Mouse (Mus musculus): Measurements from ENCODE around the gene 6030468B19Rik. TPM values are rescaled to one million over a fixed set of nuclear protein-coding genes. Genes with fewer than 3 reads are reported as not detected.
"Not testable (repeated sequence)": the region's sequence is repeated elsewhere in the genome, so short reads cannot be mapped to it uniquely, and the experiment has no call there.

The 6030468B19Rik gene
- total and polyA plus RNA-seq, 3 experiments = 0.16 TPM; not detected in 2

DNA sequence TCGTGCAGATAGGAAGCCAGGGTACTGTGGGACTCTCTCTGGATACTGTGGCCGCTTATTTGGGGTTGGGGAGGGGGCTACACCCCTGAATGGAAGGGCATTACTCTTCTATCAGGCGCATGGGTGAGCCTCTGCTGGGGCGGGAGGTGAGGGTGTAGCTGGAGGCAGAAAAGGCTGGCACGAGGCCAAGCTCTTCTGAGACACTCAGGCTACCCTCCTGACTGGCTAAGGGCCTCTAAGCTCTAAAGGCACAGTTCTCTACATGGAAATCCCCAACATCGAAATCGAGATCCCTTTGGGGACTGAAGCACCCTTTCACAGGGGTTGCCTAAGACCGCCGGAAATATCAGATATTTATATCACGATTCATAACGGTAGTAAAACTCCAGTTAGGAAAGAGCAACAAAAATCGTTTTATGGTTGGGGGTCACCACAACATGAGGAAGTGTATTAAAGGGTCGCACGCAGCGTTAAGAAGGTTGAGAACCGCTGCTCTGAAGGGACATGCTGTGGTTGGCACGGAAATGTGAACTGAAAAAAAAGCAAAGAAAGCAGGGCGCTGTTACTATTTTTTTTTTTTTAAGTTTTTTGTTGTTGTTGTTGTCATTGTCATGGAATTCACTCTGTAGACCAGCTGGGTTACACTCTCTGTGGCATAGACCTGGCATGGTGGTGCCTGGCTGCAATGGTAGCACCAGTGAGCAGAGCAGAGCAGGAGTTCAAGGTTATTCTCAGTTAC, 30.9 kb downstream of the 6030468B19Rik start:
- no peaks in the 10 kb centered on the region for H3K27me3 ChIP-seq (ENCODE audit: control insufficient read depth, insufficient read depth, low read length)
- H3K27ac ChIP-seq = peak overlapping the region; percentile 69
- no peaks in the 10 kb centered on the region for H3K36me3 ChIP-seq (ENCODE audit: control insufficient read depth, insufficient read depth, low read length)
- intact Hi-C loops (cut with DNase I) = loop anchor here (10.0 kb wide), 1 partner anchor 594 kb away; no protein-coding TSS in a partner anchor
- peak; percentile 53 to 59 for DNase-seq
- no peak overlapping the region for H3K4me3 ChIP-seq
- WGBS = 16% methylated on average over 18 of the region's 18 CpGs
- H3K4me1 ChIP-seq (ENCODE audit: control insufficient read depth, insufficient read depth, low read length) = peaks cover 36% of the 10 kb centered on the region
- H3K9ac ChIP-seq (ENCODE audit: low read depth, low read length) = no peak overlapping the region
- H3K79me2 ChIP-seq (replicated peaks; ENCODE audit: control insufficient read depth, insufficient read depth, low read length) = no peaks in the 10 kb centered on the region
- TF ChIP-seq POLR2A (IDR thresholded peaks at IDR 0.05; ENCODE audit: insufficient read depth, low read depth, low read length) (no peak), CTCF (IDR thresholded peaks at IDR 0.05) (no peak), EP300 (IDR thresholded peaks at IDR 0.05; ENCODE audit: insufficient read depth, low read depth, low read length) (no peak)

DNA sequence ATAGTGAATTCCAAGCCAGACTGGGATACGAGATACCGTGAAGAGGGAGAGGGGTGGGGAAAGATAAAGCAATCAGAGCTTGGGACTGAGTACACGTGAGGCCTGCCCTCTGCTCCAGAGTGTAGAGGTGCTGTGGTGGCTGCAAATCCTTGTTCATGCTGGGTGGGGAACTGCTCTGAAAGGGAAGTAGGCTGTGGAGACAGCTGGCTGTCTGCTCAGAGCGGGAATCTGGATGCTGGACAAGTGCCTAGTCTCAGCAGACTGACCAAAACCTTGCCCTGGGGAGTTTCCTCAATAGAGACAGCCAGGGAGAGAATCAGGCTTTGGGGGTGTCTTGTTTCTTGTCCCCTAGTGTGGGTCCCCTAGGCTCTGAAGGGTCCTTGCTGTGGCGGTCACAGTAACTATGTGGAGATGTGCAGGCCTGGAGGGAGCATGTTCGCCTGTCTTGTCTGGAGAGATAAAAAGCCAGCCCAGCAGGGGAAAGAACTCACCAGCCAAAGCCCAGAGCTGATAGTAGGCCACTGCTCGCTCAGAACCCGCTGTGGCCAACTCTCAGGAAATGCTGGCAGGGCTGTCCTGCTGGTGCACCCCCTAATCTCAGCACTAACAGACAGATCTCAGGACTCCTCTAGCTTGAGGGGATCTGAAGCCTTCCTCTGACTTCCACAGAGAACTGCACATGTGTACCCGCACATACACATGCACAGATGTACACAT, 31.6 kb downstream of the 6030468B19Rik start:
- Histone ChIP-seq H3K36me3 (ENCODE audit: control insufficient read depth, insufficient read depth, low read length) (no peaks in the 10 kb centered on the region), H3K4me1 (ENCODE audit: control insufficient read depth, insufficient read depth, low read length) (peaks cover 33% of the 10 kb centered on the region), H3K79me2 (replicated peaks; ENCODE audit: control insufficient read depth, insufficient read depth, low read length) (no peaks in the 10 kb centered on the region), H3K27ac (peak overlapping the region; percentile 69), H3K9ac (ENCODE audit: low read depth, low read length) (peak overlapping the region; percentile 9; the same call in 1 of the 2 replicates), H3K4me3 (no peak overlapping the region), H3K27me3 (ENCODE audit: control insufficient read depth, insufficient read depth, low read length) (no peaks in the 10 kb centered on the region)
- WGBS = 13% methylated on average over 9 of the region's 9 CpGs
- intact Hi-C loops (cut with DNase I) = loop anchor here (10.0 kb wide), 1 partner anchor 594 kb away; no protein-coding TSS in a partner anchor
- peak; percentile 37; the same call in 1 of the 2 replicates for TF ChIP-seq POLR2A (IDR thresholded peaks at IDR 0.05; ENCODE audit: insufficient read depth, low read depth, low read length)
- no peak for TF ChIP-seq CTCF (IDR thresholded peaks at IDR 0.05)
- peak; percentile 28; the same call in 1 of the 2 replicates for TF ChIP-seq EP300 (IDR thresholded peaks at IDR 0.05; ENCODE audit: insufficient read depth, low read depth, low read length)
- peak; percentile 62 to 78 for DNase-seq

DNA sequence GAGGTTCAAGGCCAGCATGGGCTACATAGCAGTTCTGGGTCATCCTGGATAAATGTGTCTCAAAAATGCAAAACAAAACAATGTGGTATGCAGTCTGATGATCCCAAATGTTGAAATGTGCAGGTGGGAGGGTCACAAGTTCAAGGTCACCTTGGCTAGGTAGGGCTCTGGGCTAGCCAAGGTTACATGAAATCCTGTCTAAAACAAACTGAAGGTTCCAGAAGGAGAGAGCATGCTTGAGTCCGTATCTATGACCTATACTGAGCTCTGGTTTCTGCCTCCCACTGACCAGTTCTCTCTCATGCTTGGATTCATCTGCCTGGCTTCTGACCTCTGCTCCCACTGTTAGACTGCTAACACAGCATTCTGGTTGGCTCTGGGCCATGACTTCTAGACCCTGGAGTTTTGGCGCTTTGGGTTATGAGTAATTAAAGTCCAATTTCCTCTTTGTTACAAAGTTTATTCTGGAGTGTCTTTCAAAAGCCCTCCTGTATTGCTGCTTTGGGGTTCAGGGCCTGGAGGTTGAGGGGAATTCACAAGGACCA, 32.3 kb downstream of the 6030468B19Rik start:
- H3K27ac ChIP-seq = peak overlapping the region; percentile 69
- TF ChIP-seq POLR2A (IDR thresholded peaks at IDR 0.05; ENCODE audit: insufficient read depth, low read depth, low read length) = no peak
- no peak for TF ChIP-seq EP300 (IDR thresholded peaks at IDR 0.05; ENCODE audit: insufficient read depth, low read depth, low read length)
- no peak for TF ChIP-seq CTCF (IDR thresholded peaks at IDR 0.05)
- H3K4me3 ChIP-seq = no peak overlapping the region
- WGBS = 49% methylated on average over 2 of the region's 2 CpGs
- H3K4me1 ChIP-seq (ENCODE audit: control insufficient read depth, insufficient read depth, low read length) = peaks cover 28% of the 10 kb centered on the region
- H3K27me3 ChIP-seq (ENCODE audit: control insufficient read depth, insufficient read depth, low read length) = no peaks in the 10 kb centered on the region
- no peak overlapping the region for H3K9ac ChIP-seq (ENCODE audit: low read depth, low read length)
- no peaks in the 10 kb centered on the region for H3K79me2 ChIP-seq (replicated peaks; ENCODE audit: control insufficient read depth, insufficient read depth, low read length)
- DNase-seq = no peak
- H3K36me3 ChIP-seq (ENCODE audit: control insufficient read depth, insufficient read depth, low read length) = no peaks in the 10 kb centered on the region
- intact Hi-C loops (cut with DNase I) = loop anchor here (10.0 kb wide), 1 partner anchor 595 kb away; no protein-coding TSS in a partner anchor

DNA sequence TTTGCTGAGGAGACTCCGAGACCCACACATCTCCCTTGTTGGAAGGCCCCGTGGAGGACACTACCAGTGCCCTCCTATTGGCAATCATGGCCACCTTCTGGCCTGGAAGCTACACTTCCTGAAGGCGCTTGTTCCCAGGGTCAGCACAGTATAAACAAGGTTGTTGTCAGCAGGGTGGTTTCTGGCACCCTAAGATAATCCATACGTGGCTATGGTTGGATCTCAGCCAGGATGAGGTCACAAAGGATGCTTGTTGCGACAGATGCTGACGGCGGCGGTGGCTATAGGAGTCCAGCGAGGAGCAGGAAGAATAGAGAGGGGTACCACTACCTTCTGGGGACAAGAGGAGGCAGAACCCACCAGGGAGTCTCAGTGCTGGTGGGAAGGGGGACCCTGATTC, 32.9 kb downstream of the 6030468B19Rik start:
- no peaks in the 10 kb centered on the region for H3K27me3 ChIP-seq (ENCODE audit: control insufficient read depth, insufficient read depth, low read length)
- H3K36me3 ChIP-seq (ENCODE audit: control insufficient read depth, insufficient read depth, low read length) = no peaks in the 10 kb centered on the region
- H3K27ac ChIP-seq = no peak overlapping the region; the same call in 1 of the 2 replicates
- intact Hi-C loops (cut with DNase I) = no loop called here
- H3K4me1 ChIP-seq (ENCODE audit: control insufficient read depth, insufficient read depth, low read length) = peaks cover 25% of the 10 kb centered on the region
- TF ChIP-seq EP300 (IDR thresholded peaks at IDR 0.05; ENCODE audit: insufficient read depth, low read depth, low read length) = no peak
- no peak for TF ChIP-seq POLR2A (IDR thresholded peaks at IDR 0.05; ENCODE audit: insufficient read depth, low read depth, low read length)
- no peak for TF ChIP-seq CTCF (IDR thresholded peaks at IDR 0.05)
- H3K4me3 ChIP-seq = no peak overlapping the region
- no peaks in the 10 kb centered on the region for H3K79me2 ChIP-seq (replicated peaks; ENCODE audit: control insufficient read depth, insufficient read depth, low read length)
- WGBS = 61% methylated on average over 9 of the region's 9 CpGs
- DNase-seq = peak in 1 of 2 experiments; percentile 21
- no peak overlapping the region for H3K9ac ChIP-seq (ENCODE audit: low read depth, low read length)

DNA sequence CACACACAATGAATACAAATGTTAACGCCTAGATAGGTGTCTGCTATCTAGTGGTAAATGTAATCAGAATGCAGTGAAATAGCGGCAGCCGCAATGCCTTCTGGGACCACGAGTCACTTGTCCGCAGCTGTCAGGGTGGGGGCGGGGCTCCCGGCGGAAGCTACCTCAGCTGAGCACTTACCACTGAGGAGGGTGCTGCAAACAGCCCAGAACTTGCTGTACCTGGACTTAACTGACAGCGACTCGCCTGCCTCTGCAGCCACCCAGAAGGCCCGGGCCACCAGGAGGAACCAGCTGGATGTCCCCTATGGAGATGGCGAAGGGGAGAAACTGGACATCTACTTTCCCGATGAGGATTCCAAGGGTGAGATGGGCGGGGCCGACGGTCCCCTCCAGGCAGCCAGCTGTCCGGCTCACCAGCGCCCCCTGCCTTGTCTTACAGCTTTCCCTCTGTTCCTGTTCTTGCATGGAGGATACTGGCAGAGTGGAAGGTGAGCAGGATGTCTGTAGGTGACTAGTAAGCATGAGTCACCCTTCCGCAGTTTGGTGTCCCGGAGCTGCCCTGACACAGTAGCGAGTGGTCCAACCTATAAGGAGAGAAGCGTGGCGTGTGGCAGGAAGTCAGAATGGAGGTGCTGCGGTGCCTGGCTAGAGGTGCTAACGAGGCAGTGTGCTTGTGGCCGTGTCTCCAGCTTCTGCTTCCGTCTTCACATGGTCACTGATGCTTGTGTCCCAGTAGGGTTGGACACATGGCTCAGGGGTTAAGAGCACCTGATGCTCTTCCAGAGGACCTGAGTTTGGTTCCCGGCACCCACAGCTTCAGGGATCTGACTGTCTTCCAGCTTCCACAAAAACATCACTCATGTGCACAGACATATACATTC, 34.9 kb downstream of the 6030468B19Rik start:
- peak; percentile 81 to 83 for DNase-seq
- intact Hi-C loops (cut with DNase I) = no loop called here
- Histone ChIP-seq H3K4me1 (ENCODE audit: control insufficient read depth, insufficient read depth, low read length) (peaks cover 22% of the 10 kb centered on the region), H3K4me3 (peak overlapping the region; percentile 30), H3K79me2 (replicated peaks; ENCODE audit: control insufficient read depth, insufficient read depth, low read length) (no peaks in the 10 kb centered on the region), H3K27me3 (ENCODE audit: control insufficient read depth, insufficient read depth, low read length) (no peaks in the 10 kb centered on the region), H3K27ac (no peak overlapping the region), H3K9ac (ENCODE audit: low read depth, low read length) (peak overlapping the region; percentile 5; the same call in 1 of the 2 replicates), H3K36me3 (ENCODE audit: control insufficient read depth, insufficient read depth, low read length) (no peaks in the 10 kb centered on the region)
- WGBS = 30% methylated on average over 28 of the region's 28 CpGs
- TF ChIP-seq EP300 (IDR thresholded peaks at IDR 0.05; ENCODE audit: insufficient read depth, low read depth, low read length) = no peak
- no peak for TF ChIP-seq POLR2A (IDR thresholded peaks at IDR 0.05; ENCODE audit: insufficient read depth, low read depth, low read length)
- peak; percentile 80 for TF ChIP-seq CTCF (IDR thresholded peaks at IDR 0.05)

DNA sequence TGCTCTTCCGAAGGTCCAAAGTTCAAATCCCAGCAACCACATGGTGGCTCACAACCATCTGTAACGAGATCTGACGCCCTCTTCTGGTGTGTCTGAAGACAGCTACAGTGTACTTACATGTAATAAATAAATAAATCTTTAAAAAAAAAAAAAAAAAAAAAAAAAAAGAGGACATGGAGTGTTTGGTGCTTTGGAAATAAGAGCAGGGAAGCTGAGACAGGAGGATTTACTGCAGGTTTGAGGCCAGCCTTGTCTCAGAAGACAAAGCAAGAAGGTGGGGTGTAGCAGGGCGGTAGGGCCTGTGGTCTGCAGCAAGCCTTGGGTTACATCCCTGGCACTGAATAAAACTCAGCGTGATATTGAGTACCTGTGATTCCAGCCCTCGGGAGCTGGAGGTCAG, 36.0 kb downstream of the 6030468B19Rik start:
- H3K79me2 ChIP-seq (replicated peaks; ENCODE audit: control insufficient read depth, insufficient read depth, low read length); H3K4me3 ChIP-seq; H3K27ac ChIP-seq; DNase-seq; H3K27me3 ChIP-seq (ENCODE audit: control insufficient read depth, insufficient read depth, low read length); H3K36me3 ChIP-seq (ENCODE audit: control insufficient read depth, insufficient read depth, low read length); intact Hi-C loops (cut with DNase I); H3K9ac ChIP-seq (ENCODE audit: low read depth, low read length): not testable (repeated sequence)
- peaks cover 14% of the 10 kb centered on the region for H3K4me1 ChIP-seq (ENCODE audit: control insufficient read depth, insufficient read depth, low read length)
- 89% methylated on average over 5 of the region's 6 CpGs for WGBS

All from heart, adult 2 months (tissue).